Mouse (Mus musculus) kidney, adult 11 months (tissue): Measurements from ENCODE around the gene Trim27.

Source experiments
- DNase-seq: peaks from one replicate; pipeline ENCODE4 v3.0.0; 2022

Trim27 gene

DNA sequence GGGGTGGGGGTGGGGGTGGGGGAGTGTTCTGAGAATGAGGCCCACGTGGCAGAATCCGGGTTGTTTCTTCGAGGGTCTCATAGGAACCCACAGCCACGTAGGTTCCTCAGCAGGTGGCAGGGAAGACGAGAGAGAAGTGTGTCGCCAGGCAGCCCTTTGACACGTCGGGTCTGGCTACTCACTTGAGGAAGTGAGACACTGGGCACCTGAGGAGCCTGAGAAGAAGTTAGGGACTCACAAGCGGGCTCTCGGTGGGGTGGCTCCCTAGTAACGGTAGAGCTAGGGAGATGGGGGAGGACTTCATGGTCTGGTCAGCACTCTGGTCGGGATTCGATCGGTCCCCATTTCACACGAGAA, at the start of gene Trim27:
Gene Trim27 (plus strand): TSS at position 79 of the 357 bp plus-strand sequence.
- no peak for DNase-seq

DNA sequence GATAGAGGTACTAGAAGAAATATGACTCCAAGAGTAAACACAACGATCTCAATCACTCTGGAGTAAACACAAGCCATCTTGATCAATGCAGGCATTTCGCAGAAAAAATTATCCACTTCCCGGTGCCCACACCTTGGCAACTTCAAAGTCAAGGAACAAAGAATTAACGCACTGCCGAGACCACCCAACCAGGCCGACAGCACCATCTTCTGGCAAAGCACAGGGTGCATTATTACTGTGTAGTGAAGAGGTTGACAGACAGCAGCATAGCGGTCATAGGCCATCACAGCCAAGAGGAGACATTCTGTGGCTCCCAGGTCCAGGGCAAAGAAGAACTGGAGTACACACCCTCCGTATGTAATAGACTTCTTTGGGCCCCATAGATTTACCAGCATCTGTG, 36.8 kb upstream of the Trim27 start:
- DNase-seq = no peak

DNA sequence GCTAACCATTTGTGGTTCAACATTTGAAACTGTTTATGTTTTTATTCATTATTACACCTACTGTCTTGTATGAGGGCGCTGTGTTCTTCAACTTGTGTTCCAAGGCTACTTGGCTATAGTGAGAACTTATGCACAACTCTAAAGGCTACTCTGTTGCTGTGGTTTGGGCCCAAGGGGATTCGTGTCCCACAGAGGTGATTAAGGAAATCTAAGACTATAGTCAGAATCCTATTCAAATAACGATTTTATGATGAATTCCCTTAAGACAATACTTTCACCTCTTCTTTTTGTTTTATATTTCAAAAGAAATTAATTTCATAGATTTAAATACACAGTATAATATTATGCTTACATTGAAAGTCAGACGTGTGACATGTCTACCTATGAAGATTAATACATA, 33.5 kb upstream of the Trim27 start, which contains the start of gene Olfr1368:
Gene Olfr1368 (minus strand): TSS at position 101 of the 400 bp plus-strand sequence.
- DNase-seq = no peak

DNA sequence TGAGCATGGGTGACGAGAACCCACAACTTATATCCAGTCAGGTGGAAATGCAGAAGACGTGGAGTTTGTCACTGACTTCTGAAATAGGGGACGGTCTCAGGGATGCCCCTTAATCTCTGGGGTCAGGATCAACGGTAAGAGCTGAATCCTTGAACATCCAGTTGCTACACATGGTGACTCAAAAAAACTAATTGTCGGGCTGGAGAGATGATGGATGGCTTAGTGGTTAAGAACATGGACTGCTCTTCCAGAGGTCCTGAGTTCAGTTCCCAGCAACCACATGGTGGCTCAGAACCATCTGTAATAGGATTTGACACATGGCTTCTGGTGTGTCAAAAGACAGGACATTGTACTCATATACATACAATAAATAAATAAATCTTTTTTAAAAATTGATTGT, 23.4 kb upstream of the Trim27 start:
- no peak for DNase-seq

DNA sequence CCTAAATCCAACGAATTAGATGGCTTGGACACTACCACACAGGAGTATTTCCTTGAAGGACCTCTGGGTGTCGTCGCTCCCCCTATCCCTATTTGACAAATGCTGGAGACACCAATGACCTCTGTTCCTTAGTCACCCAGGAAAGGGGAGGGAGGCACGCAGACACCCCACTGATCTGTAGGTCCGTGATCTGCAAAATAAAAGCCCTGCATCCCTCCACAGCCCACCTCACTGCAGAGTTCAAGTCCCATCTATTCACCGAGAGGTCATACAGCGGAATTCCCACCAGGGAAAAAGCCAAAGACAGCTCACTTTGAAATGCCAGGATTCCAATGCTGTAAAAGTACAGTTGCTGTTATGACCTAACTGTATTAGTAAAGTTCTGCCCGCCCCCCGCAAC, 21.2 kb upstream of the Trim27 start:
- no peak for DNase-seq

DNA sequence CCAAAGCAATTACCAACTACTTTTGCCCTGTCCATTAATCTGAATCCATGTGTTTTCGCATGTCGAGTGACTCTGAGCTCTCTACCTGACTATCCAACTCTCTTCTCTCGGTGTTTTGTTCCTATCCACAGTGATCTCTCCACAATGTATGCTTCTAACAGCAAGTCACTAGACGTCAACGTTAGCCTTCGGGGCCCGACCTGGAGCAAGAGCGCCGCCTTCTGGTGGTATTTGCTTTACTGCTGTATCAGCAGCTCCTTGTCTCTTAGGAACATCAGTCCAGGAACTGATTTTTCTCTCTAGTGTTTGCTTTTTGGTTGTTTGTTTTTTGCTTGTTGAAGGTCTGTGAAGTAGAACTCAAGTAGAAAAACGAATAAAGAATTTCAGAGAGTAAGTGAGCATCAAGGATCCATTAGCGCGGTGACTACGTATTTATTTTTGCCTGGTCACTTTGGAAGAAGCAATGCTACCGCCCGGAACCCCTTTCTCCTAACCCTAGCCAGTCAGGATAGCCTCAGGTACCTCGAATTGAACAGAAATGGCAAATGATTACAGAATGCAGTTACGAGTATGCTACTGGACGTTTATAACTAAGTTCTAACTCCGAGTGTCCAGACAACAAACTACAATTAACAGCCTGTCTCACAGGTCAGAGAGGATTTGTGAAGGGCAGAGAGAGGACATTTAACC, 20.3 kb upstream of the Trim27 start:
- peak; percentile 83 for DNase-seq

DNA sequence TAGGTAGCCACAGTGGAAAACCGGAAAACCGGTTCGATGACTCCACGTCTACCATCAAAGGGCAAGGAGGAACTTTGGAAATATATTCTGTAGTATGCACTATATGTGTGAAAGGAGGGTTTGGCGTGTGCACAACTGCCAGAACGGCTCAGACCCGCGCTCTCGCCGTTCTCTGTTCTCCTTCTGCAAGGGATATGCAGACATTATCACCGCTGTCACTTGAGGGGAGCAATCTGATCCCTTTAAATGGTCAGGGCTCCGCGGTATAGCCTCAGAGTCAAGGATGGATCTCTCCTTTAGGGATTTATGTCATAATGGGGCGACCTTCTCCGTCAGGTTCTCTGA, 19.8 kb upstream of the Trim27 start:
- no peak for DNase-seq

DNA sequence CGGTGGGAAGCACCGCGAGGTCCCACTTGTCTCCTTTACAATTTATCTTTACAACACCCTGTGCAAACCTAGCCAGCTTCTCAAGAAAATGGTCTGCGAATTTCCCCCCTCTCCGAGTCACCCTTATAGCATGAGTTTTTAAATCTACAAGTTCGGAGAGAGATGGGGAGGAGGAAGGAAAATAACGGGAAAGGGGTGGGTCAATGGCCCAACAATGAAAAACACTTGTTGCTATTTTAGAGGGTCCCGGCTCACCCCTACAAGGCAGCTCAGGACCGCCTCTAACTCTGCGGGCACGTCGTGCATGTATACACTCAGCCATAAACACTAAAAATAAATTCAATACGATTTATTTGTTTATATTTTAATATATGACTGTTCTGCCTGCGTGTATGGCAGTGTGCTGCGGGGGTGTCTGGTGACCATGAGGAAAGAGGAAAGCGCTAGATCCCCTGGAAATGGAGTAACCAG, 19.2 kb upstream of the Trim27 start:
- no peak for DNase-seq

DNA sequence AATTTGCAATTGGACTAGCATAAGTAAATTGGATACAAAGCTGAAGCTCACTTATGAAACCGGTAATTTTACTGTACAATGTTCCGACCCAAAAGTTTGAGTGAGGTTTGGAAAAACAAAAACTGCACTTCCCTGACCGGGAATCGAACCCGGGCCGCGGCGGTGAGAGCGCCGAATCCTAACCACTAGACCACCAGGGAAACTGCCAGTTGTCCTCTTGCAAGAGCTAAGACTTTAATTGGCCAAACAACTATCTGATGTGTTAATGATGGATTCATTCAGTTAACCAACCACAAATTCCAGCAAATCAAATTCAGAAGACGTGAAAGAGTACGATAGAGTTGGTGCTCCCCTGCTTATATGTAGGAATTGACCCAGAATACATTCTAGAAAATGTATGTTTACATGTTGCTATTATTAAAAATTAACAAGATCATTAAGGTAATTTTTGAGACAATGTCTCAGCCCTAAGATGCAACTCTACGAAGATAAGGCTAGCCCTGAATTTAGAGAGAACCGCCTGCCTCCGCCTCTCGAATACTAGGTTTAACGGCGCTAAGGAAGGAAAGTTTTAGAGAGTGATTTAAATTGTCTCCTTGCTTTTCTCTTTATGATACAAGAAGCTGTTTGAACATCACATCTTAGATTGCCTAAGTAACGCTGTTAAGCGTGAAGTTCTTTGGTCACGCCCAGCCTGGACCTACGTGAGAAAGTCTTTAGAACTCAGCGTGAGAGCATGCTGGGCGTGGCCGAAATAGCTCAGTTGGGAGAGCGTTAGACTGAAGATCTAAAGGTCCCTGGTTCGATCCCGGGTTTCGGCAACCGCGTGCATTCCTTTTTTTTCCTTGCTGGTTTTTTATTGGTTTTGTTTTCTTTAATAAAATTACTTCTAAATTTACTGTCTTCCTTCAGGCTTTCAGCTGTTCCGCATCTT, 18.3 kb upstream of the Trim27 start:
- DNase-seq = peak; percentile 85

DNA sequence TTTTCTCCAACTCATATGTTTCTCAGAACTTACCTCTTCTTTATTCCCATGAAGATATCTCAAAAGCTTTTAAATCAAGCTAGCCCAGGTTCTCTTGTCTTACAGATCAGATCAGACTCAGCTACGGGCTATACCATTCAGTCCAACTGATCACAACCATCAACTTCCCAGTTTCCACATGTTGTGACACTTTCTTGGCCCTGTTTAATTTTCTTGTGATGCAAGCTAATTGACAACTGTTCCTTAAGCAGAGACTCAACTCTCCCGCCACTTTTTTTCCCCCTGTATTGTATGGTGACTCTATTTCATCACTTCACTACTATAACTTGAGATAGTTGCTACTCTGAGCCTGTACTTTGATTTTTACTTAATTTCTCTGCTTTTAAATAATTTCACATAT, 17.7 kb upstream of the Trim27 start:
- DNase-seq = no peak

DNA sequence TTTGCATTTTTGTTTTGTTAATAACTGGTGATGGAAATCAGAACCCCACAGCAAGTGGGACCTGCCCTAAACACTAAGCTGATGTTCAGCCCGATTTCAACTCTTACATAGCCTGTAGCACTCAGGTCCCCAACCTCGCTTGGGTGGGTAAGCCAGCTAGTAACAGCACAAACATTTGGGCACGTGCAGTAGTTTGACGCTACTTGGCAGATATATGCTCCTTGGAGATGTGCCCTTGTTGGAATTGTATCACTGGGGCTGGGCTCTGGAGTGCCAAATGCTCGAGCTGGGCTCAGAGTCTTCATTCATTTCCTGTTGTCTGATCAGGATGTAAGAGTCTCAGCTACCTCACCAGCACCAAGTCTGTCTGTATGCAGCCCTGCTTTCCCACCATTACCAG, 16.7 kb upstream of the Trim27 start:
- DNase-seq = no peak

DNA sequence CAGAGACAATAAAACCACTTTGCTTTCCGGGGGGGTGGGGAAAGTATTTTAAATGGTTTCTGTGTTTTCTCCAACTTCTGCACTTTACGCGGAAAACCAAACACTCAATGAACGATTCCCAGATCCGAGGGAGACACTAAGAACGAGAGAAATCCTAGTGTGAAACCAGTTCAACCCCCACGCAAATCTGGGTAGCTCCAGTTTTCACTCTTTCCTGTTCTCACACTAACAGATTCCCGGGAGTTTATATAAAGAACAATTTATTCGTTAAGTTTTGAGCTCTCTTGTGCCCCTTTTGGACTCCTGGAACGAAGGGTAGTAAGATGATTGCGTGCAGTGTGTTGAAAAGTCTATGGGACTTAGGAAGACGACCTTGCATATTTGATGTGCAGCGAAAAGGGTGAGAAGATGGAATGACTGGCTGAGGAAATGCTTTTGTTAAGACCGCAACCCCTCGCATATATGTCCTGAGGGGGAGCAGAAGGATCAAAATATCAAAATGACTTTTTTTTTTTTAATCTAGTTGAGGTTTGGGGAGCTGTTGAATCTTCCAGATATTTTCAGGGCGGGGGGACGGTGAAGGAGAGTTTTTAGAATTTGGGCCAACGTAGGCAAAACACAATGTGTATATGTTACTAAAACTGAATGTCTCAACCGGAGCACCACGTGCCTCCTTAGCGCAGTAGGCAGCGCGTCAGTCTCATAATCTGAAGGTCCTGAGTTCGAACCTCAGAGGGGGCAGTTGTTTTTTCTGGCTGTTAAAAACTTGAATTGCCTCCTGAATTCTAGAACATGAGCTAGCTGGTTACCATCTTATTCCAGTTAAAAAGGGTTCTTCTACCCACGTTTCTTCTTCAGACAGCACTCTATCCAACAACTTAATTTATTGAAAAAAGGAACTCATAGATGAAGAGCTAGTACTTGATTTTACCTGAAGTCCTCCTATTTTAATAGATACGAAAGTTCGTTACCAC, 12.0 kb upstream of the Trim27 start:
- peak; percentile 64 for DNase-seq

DNA sequence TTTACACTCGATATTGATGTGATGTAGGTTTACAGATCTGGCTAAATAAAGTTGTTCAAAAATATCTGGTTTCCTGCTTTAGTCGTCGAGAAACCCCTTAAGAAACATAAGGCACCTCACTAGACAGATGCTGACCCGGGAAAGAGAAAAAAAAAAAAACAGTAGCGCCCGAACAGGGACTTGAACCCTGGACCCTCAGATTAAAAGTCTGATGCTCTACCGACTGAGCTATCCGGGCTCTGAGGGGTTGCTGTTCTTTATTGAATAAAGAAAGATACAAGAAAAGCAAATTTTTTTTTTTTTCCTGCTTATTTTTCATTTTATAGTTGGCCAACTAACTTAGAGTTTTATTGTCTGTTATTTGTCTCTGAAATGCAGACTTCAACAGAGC, 11.3 kb upstream of the Trim27 start:
- no peak for DNase-seq

DNA sequence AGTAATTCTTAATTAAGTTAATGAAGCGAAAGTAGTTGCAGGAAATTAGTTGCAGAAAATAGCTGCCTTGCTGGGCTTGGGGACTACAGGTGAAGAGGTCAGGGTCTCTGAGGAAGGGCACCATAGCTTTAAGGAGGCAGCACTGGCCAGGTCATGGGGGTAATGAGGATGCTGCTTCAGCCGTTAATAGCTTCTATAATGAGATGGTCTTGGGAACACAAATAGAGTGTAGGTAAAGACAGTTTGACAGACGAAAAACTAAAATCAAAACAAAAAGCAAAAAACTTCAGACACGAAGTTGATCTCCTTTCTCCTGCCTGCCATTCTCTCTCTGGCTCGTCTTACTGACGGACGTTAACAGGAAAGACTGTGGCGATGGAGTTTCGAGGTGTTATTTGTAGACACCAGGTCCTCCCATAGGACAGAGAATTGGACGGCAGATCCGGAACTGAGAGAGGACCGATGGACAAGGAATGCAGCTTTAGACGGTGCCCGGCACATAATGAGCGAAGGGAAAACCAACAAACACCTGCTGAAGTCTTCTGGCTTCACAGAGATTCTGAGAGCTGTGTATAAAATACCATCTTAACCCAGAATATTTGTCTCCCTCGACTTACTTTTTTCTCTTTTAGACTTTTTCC, 10.8 kb upstream of the Trim27 start:
- no peak for DNase-seq

DNA sequence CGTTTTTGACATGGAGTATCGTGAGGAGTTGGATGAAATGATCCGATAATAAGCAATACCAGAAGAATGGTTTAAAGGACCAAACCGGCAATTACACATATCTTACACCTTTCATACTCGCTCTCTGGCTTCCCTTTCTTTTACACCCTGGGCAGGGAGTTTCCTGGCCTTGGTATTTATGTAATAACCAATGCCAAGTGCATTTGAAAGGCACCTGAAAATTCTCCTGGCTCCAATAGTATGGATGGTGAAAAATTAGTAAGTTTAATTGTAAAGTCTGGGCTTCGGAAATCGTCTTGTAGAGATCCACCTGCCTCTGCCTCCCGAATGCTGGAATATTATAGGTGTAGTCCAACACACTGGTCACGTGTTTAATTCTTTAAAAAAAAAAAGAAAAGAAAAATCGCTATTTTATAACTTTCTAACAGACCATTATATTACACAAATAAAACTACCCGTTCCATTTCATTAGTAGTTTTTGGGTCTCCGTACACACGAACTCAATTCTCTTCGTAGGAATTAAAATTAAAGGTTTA, 10.1 kb upstream of the Trim27 start:
- DNase-seq = no peak

DNA sequence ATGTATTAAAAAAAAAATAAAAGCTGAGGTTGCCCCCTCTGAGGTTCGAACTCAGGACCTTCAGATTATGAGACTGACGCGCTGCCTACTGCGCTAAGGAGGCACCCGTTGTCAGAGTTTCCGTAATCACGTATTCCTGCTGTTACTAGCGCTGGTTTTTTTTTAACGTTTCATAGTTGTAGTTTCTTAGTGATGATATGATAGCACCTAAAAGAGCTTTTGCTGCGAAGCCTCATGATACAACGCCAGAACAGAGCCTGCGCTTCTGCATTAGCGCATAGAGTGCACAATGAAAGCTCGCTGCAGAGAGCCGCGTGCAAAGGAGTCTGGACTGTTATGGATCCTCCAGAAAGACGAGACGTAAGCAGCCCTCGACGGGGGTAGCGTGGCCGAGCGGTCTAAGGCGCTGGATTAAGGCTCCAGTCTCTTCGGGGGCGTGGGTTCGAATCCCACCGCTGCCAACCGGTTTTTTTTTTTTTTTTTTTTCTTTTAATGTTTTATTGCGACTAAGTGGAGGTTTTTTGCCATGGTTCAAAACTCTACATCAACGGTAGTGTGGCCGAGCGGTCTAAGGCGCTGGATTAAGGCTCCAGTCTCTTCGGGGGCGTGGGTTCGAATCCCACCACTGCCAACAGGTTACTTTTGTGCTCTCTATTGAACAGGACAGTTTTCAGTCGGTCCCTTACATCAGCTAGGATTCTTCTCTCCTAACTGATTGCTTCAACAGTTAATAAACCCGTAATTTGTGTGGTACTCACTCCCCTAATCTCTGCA, 9.4 kb upstream of the Trim27 start:
- peak; percentile 74 for DNase-seq

DNA sequence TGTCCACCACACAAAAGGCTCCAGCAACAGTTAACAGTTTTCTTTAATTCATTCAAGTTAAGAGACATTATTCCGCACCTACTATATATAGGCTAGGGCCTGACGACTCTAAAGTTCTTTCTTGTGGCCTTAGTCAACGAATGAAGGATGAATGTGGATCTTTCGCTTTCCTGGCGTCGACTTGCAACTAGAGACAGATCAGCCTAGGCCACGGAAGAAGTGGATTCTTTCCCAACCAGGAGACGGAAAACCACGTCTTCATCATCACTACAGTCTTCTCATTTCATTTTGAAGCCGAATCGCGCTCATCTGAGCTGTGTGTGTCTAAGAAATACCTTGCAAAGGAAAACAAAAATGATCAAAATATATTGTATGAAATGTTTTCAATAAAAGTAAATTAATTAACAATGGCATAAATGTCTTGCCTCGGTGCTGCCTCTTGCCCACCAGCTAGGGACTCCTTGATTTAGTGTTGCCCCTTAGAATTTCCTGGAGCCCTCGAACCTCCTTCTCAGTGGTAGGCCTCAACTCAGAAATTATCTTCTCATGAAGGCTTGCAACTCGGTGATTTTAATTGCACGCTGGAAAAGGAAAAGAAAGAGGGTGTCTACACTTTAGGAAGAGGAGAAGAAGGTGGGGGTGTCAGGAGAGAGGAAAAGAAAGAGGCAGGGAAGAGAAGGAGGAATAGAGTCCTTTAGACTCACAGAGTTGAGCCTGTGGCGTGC, 8.7 kb upstream of the Trim27 start:
- no peak for DNase-seq

DNA sequence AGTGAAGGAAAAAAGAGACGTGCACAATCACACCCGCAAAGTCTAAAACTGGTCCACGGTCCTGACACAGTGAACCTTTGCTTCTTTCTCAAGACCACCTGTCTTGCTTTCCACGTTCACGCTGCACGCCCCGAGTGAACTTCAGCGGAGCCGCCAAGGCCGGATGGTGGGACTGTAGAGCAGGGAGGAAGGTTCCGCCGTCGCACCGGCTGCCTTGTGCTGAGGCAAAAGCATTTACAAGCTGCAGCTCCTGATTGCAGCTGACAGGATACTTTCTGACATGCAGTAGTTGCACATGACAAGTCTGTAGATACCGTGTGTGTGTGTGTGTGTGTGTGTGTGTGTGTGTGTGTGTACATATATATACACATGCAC, 8.1 kb upstream of the Trim27 start:
- DNase-seq = no peak

DNA sequence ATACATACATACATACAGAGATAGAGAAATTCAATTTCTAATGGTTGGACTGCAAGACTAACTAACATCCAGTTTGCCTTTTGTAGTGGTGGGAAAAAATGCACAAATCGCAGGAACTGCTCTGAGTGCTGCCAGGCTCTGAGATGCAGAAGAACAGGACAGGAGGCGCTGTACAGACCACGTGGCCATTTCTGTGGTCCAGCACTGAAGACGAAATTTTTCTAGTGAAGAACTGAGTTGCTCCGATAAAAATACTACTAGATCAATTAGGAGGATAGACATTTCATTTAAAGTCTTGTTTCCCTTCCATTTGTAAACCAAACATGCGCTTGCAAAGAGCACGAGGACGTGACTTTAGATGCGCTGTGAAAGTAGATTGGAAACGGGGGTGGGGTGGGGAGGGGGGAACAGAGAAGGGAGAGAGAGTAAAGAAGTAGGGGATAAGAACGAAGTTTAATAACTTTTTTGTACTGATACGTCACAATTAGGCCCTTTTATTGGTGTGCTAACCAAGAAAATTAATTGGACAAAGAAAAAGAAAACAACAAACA, 7.6 kb upstream of the Trim27 start:
- DNase-seq = no peak

DNA sequence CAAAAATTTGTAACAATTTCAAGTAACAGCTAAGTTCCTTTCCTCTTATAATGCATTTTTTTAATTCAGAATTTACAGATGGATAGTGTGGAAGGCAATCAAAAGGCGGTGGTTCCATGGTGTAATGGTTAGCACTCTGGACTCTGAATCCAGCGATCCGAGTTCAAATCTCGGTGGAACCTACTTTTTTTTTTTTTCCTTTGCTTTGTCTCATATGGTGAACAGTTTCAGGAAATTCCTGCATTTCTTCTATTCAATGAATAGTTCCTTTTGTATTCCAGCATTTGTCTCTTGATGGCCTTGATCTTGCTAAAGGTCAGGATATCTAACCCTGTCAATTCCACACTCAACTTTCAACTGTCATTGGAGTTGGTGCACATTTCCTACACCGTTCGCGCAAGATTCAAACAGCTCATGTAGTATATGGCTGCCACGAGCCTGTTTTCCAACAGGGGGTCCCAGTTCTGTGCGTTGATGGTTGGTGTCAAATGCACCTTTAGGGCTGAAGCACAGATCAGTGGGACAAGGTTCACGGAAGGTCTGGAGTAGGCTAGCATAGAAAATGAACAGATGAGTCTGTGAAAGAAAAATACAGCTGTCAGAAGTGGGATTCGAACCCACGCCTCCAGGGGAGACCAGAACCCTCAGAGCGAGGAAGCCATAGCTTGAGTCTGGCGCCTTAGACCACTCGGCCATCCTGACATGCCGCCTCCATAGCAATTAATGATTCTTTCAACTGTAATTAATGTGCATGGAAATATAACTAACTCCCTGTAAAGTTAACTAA, 6.8 kb upstream of the Trim27 start:
- no peak for DNase-seq
